Mouse (Mus musculus): ENCODE results near the gene Nmnat3. TPM values are rescaled to one million over a fixed set of nuclear protein-coding genes. Genes with fewer than 3 reads are reported as not detected.

Nmnat3 gene
- total and polyA plus RNA-seq, 3 experiments: 8.1 to 9.3 (median 9.2) TPM

DNA sequence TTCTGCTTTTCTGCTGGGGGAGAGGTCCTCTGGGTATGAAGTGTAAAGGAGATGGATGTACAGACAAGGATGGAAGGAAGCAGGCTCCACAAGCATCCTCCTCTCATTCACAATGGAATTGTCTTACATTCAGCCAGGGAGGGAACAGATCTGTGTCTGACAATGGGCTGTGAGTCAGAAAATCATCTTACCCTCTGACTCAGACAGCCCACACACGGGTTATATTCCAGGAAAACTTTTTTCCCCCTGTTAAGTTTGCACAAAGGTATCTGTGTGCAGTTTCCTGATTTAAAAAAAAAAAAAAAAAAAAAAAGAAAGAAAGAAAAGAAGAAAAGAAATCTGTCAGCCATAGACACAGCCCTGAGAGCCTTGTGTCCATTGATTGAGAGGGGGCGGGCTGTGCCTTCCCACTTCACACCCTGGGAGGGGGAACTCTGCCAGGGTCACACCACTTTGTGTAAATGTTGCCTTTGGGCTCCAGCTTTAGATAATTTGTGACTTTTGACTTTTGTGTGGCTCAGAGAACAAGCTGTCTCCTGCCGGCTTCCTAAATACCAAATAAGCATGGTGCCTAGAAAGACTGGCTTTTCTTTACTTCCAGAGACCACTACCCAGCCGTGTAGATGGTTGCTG, 146.8 kb downstream of the Nmnat3 start:
- in situ Hi-C loops (cut with MboI; ENCODE audit: low pct_ligation_motif_present, low pct_unique_long_range_greater_than_20kb, low sequenced_read_pairs) (no loop called here), dilution Hi-C loops (cut with MboI; ENCODE audit: extremely low pct_ligation_motif_present, extremely low pct_unique_long_range_greater_than_20kb, low sequenced_read_pairs) (no loop called here)
- H3K79me2 ChIP-seq (replicated peaks; ENCODE audit: control insufficient read depth, extremely low read depth, insufficient read depth, poor library complexity, severe bottlenecking): no peaks in the 10 kb centered on the region
- no peaks in the 10 kb centered on the region for H3K4me1 ChIP-seq (ENCODE audit: control insufficient read depth in 1 of 2, insufficient read depth in 2 of 2)
- TF ChIP-seq NELFE (IDR thresholded peaks at IDR 0.05; ENCODE audit: low read depth, low read length) (no peak), RAD21 (IDR thresholded peaks at IDR 0.05; ENCODE audit: low read depth, low read length) (no peak), HCFC1 (IDR thresholded peaks at IDR 0.05; ENCODE audit: low read depth, low read length) (no peak), RCOR1 (conservative IDR thresholded peaks at IDR 0.05; ENCODE audit: low read depth, low read length) (no peak), TBP (conservative IDR thresholded peaks at IDR 0.05; ENCODE audit: low read depth, low read length) (no peak), TCF12 (IDR thresholded peaks at IDR 0.05; ENCODE audit: low read depth, low read length) (no peak), NRF1 (IDR thresholded peaks at IDR 0.05; ENCODE audit: low read depth, low read length) (no peak), SMC3 (IDR thresholded peaks at IDR 0.05; ENCODE audit: low read depth, low read length) (no peak)
- H3K4me2 ChIP-seq (ENCODE audit: insufficient read depth, low read depth, poor library complexity, severe bottlenecking): no peak overlapping the region
- H3K9me3 ChIP-seq (replicated peaks; ENCODE audit: low read length): no peaks in the 10 kb centered on the region
- no peak overlapping the region for H3K9ac ChIP-seq (ENCODE audit: insufficient read depth, low read depth)
- no peak overlapping the region for H3K27ac ChIP-seq (ENCODE audit: insufficient read depth, low read depth)
- no peak for DNase-seq (ENCODE audit: extremely low read depth)
- no peaks in the 10 kb centered on the region for H3K36me3 ChIP-seq (replicated peaks in 1 of 2; ENCODE audit: control insufficient read depth in 1 of 2, insufficient read depth in 1 of 2, low read length in 1 of 2)
- H3K4me3 ChIP-seq (replicated peaks in 1 of 3; ENCODE audit: low read depth in 2 of 3, low read length in 2 of 3, poor library complexity in 1 of 3): no peak overlapping the region
- H3K27me3 ChIP-seq (replicated peaks): peaks cover 11% of the 10 kb centered on the region

DNA sequence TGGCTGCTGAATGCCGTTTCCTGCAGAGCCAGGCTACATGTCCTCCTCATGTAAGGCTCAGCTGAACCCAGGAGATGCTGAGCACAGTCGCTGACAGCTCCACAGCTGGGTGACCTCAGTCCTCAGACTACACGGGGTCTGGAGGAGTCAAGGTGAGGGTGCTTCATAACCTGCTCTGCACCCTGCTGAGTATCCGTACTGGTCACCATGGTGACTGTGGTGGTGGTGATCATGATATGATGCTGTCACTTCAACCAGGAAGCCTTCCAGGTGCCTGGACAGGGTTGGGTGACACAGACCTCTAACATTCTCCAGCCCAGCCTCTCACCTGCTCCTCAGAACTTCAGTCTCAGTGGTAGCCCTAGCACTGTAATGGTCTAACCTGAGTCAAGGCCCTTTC, 150.6 kb downstream of the Nmnat3 start:
- H3K27me3 ChIP-seq (replicated peaks): peaks cover 3% of the 10 kb centered on the region
- no peaks in the 10 kb centered on the region for H3K79me2 ChIP-seq (replicated peaks; ENCODE audit: control insufficient read depth, extremely low read depth, insufficient read depth, poor library complexity, severe bottlenecking)
- in situ Hi-C loops (cut with MboI; ENCODE audit: low pct_ligation_motif_present, low pct_unique_long_range_greater_than_20kb, low sequenced_read_pairs): no loop called here
- no peak overlapping the region for H3K4me3 ChIP-seq (replicated peaks in 1 of 3; ENCODE audit: low read depth in 2 of 3, low read length in 2 of 3, poor library complexity in 1 of 3)
- H3K36me3 ChIP-seq (replicated peaks in 1 of 2; ENCODE audit: control insufficient read depth in 1 of 2, insufficient read depth in 1 of 2, low read length in 1 of 2): no peaks in the 10 kb centered on the region
- TF ChIP-seq CTCF (conservative IDR thresholded peaks at IDR 0.05 in 1 of 2, IDR thresholded peaks at IDR 0.05 in 1 of 2; ENCODE audit: low read depth in 2 of 2, low read length in 2 of 2): no peak
- no peak for TF ChIP-seq GABPA (IDR thresholded peaks at IDR 0.05; ENCODE audit: insufficient replicate concordance, low read depth, low read length)
- TF ChIP-seq USF1 (IDR thresholded peaks at IDR 0.05; ENCODE audit: low read depth, low read length): no peak
- no peak for TF ChIP-seq CHD1 (IDR thresholded peaks at IDR 0.05; ENCODE audit: low read depth, low read length)
- TF ChIP-seq JUND (conservative IDR thresholded peaks at IDR 0.05; ENCODE audit: low read depth, low read length): no peak
- TF ChIP-seq ELF1 (IDR thresholded peaks at IDR 0.05; ENCODE audit: low read depth, low read length): no peak
- TF ChIP-seq MYC (IDR thresholded peaks at IDR 0.05; ENCODE audit: low read depth, low read length): no peak
- TF ChIP-seq MEF2A (IDR thresholded peaks at IDR 0.05; ENCODE audit: borderline replicate concordance, low read depth, low read length): no peak
- TF ChIP-seq MXI1 (IDR thresholded peaks at IDR 0.05; ENCODE audit: low read depth, low read length): no peak
- no peak for TF ChIP-seq EP300 (IDR thresholded peaks at IDR 0.05; ENCODE audit: low read length)
- no peak for TF ChIP-seq MAFK (IDR thresholded peaks at IDR 0.05; ENCODE audit: insufficient replicate concordance, low read length)
- TF ChIP-seq PAX5 (IDR thresholded peaks at IDR 0.05; ENCODE audit: low read length): no peak
- no peak for TF ChIP-seq CHD2 (IDR thresholded peaks at IDR 0.05; ENCODE audit: low read length)
- no peak for TF ChIP-seq POLR2AphosphoS2 (IDR thresholded peaks at IDR 0.05; ENCODE audit: low read depth, low read length)
- no peak for TF ChIP-seq MAX (IDR thresholded peaks at IDR 0.05; ENCODE audit: low read length)
- TF ChIP-seq NRF1 (IDR thresholded peaks at IDR 0.05; ENCODE audit: low read depth, low read length): no peak
- no peak overlapping the region for H3K4me2 ChIP-seq (ENCODE audit: insufficient read depth, low read depth, poor library complexity, severe bottlenecking)
- no peak overlapping the region for H3K9ac ChIP-seq (ENCODE audit: insufficient read depth, low read depth)
- DNase-seq (ENCODE audit: extremely low read depth): no peak
- peaks cover 5 to 23% of the 10 kb centered on the region in 2 experiments for H3K4me1 ChIP-seq (ENCODE audit: control insufficient read depth in 1 of 2, insufficient read depth in 2 of 2)
- H3K9me3 ChIP-seq (replicated peaks; ENCODE audit: low read length): no peaks in the 10 kb centered on the region
- dilution Hi-C loops (cut with MboI; ENCODE audit: extremely low pct_ligation_motif_present, extremely low pct_unique_long_range_greater_than_20kb, low sequenced_read_pairs): no loop called here
- H3K27ac ChIP-seq (ENCODE audit: insufficient read depth, low read depth): no peak overlapping the region

All from CH12.LX (cell line).